Mouse (Mus musculus) spleen, adult 2 months (tissue): ENCODE measurements around the gene Dip2a. TPM values are rescaled to one million over a fixed set of nuclear protein-coding genes. Genes with fewer than 3 reads are reported as not detected.
A peak's percentile ranks its signal among the peaks of the same experiment; 100 is the strongest.

Experiments used
- DNase-seq, 2 experiments: peaks; one replicate each; pipeline versions ENCODE4 v3.0.0 to v3.0.0-alpha.2; 2012 to 2021; ENCODE audit warnings: low spot score in 2 of 2, low read depth in 1 of 2
- H3K27ac ChIP-seq: fragments of 200-500 bp; 2 replicates; pipeline ENCODE4 v1.5.1; 2012; ENCODE audit warnings: low read length, inconsistent platforms; ENCODE audit not compliant: insufficient read depth
- H3K27me3 ChIP-seq: fragments of 200-500 bp; 2 replicates; pipeline ENCODE4 v1.6.1; 2012; ENCODE audit warnings: mild to moderate bottlenecking, moderate library complexity, low read length, inconsistent platforms; ENCODE audit not compliant: control insufficient read depth, insufficient read depth
- H3K36me3 ChIP-seq: fragments of 200-500 bp; 2 replicates; pipeline ENCODE4 v1.6.1; 2012; ENCODE audit warnings: mild to moderate bottlenecking, low read length, inconsistent platforms; ENCODE audit not compliant: control insufficient read depth, insufficient read depth
- H3K4me1 ChIP-seq: fragments of 200-500 bp; 2 replicates; pipeline ENCODE4 v1.6.1; 2011; ENCODE audit warnings: inconsistent platforms; ENCODE audit not compliant: control insufficient read depth, insufficient read depth, insufficient read length
- H3K4me3 ChIP-seq: fragments of 200-500 bp; 2 replicates; pipeline ENCODE4 v1.5.1; 2011; ENCODE audit warnings: mild to moderate bottlenecking, inconsistent platforms; ENCODE audit not compliant: insufficient read depth, insufficient read length; ENCODE audit errors: extremely low read depth
- CTCF ChIP-seq: fragments of 200-500 bp; IDR thresholded peaks from 2 replicates; pipeline ENCODE4 v1.5.1; 2011; ENCODE audit warnings: mild to moderate bottlenecking, inconsistent platforms; ENCODE audit not compliant: insufficient read depth, insufficient read length, insufficient replicate concordance; ENCODE audit errors: extremely low read depth
- POLR2A ChIP-seq: fragments of 200-500 bp; IDR thresholded peaks from 2 replicates; pipeline ENCODE4 v1.6.1; 2011; ENCODE audit warnings: low read depth, low read length, inconsistent platforms
- WGBS: fragments of 180-500 bp; shearing (Covaris S2); methylation state at CpG from one replicate; pipeline ENCODE4 v1.1.7; 2018; 5-methylcytosine and 5-hydroxymethylcytosine counted together
- polyA plus RNA-seq: library from polyadenylated mRNA; depleted of rRNA; stranded (reverse); fragments of >200 nt; gene quantifications from 2 replicates; pipeline ENCODE4 v1.2.3, GENCODE M21; 2012

The Dip2a gene
- polyA plus RNA-seq, 1 experiment = 7.1 TPM

- Histone ChIP-seq H3K4me1 (no peaks in the 10 kb centered on the region), H3K27ac (no peak overlapping the region), H3K36me3 (no peaks in the 10 kb centered on the region), H3K27me3 (no peaks in the 10 kb centered on the region), H3K4me3 (no peak overlapping the region)
- DNase-seq = no peak
- no peak for TF ChIP-seq CTCF
- TF ChIP-seq POLR2A = no peak
- WGBS = 85% methylated on average over 5 of the region's 5 CpGs
These were observed 96.5 kb downstream of the Dip2a start for GRCm38 (mm10) chr10:76248647-76248968.

- TF ChIP-seq CTCF = no peak
- no peaks in the 10 kb centered on the region for H3K4me1 ChIP-seq
- no peaks in the 10 kb centered on the region for H3K27me3 ChIP-seq
- H3K27ac ChIP-seq = no peak overlapping the region
- no peaks in the 10 kb centered on the region for H3K36me3 ChIP-seq
- no peak for DNase-seq
- H3K4me3 ChIP-seq = no peak overlapping the region
- WGBS = 73% methylated on average over 21 of the region's 21 CpGs
These were observed 97.0 kb downstream of the Dip2a start for GRCm38 (mm10) chr10:76247960-76248646.

GRCm38 (mm10) chr10:76246601-76247000, 98.5 kb downstream of the Dip2a start:
- no peak for DNase-seq
- TF ChIP-seq CTCF (no peak), POLR2A (no peak)
- H3K4me3 ChIP-seq = no peak overlapping the region
- H3K36me3 ChIP-seq = no peaks in the 10 kb centered on the region
- no peaks in the 10 kb centered on the region for H3K27me3 ChIP-seq
- no peaks in the 10 kb centered on the region for H3K4me1 ChIP-seq
- WGBS = 70% methylated on average over 4 of the region's 4 CpGs
- no peak overlapping the region for H3K27ac ChIP-seq

GRCm38 (mm10) chr10:76245106-76245505, 100.0 kb downstream of the Dip2a start:
- TF ChIP-seq CTCF (no peak), POLR2A (no peak)
- no peak overlapping the region for H3K27ac ChIP-seq
- DNase-seq = no peak
- 87% methylated on average over 2 of the region's 2 CpGs for WGBS
- no peaks in the 10 kb centered on the region for H3K4me1 ChIP-seq
- H3K27me3 ChIP-seq = no peaks in the 10 kb centered on the region
- H3K4me3 ChIP-seq = no peak overlapping the region
- no peaks in the 10 kb centered on the region for H3K36me3 ChIP-seq

- H3K27me3 ChIP-seq = no peaks in the 10 kb centered on the region
- TF ChIP-seq POLR2A (no peak), CTCF (no peak)
- DNase-seq = no peak
- peaks cover 4% of the 10 kb centered on the region; the same call in 1 of the 2 replicates for H3K4me1 ChIP-seq
- no peak overlapping the region for H3K27ac ChIP-seq
- WGBS = 84% methylated on average over 4 of the region's 4 CpGs
- H3K4me3 ChIP-seq = no peak overlapping the region
- H3K36me3 ChIP-seq = no peaks in the 10 kb centered on the region
These were observed 105.7 kb downstream of the Dip2a start for GRCm38 (mm10) chr10:76239401-76239800.

GRCm38 (mm10) chr10:76237341-76238225, 107.5 kb downstream of the Dip2a start, which contains the start of gene Prmt2:
Gene Prmt2 (minus strand): TSS chr10:76237865.
- 1% methylated on average over 47 of the region's 47 CpGs for WGBS
- no peaks in the 10 kb centered on the region for H3K27me3 ChIP-seq
- H3K27ac ChIP-seq = peak within 1 kb of the TSS; percentile 57
- TF ChIP-seq POLR2A (peak; percentile 29), CTCF (no peak)
- peak within 1 kb of the TSS; percentile 66 for H3K4me3 ChIP-seq
- peaks cover 4% of the 10 kb centered on the region; the same call in 1 of the 2 replicates for H3K4me1 ChIP-seq
- H3K36me3 ChIP-seq = no peaks in the 10 kb centered on the region
- peak; percentile 85 to 87 for DNase-seq

GRCm38 (mm10) chr10:76229627-76230026, 115.5 kb downstream of the Dip2a start:
- WGBS = 50% methylated on average over 1 of the region's 1 CpGs
- Histone ChIP-seq H3K36me3 (no peaks in the 10 kb centered on the region), H3K27me3 (no peaks in the 10 kb centered on the region), H3K4me1 (no peaks in the 10 kb centered on the region), H3K4me3 (no peak overlapping the region), H3K27ac (no peak overlapping the region)
- DNase-seq = no peak
- no peak for TF ChIP-seq CTCF
- TF ChIP-seq POLR2A = no peak
